Mouse (Mus musculus): ENCODE data around the gene Slc12a3.
"Not testable (repeated sequence)": the region's sequence is repeated elsewhere in the genome, so short reads cannot be mapped to it uniquely, and the experiment has no call there.

Slc12a3 gene

GRCm38 (mm10) chr8:94399361-94399953 lies 70.5 kb downstream of the Slc12a3 start:
- no peak for DNase-seq (ENCODE audit: low read depth, low spot score)

- DNase-seq (ENCODE audit: low read depth, low spot score), result not testable (repeated sequence)
Observed at GRCm38 (mm10) chr8:94399957-94400356, 71.0 kb downstream of the Slc12a3 start.

DNA sequence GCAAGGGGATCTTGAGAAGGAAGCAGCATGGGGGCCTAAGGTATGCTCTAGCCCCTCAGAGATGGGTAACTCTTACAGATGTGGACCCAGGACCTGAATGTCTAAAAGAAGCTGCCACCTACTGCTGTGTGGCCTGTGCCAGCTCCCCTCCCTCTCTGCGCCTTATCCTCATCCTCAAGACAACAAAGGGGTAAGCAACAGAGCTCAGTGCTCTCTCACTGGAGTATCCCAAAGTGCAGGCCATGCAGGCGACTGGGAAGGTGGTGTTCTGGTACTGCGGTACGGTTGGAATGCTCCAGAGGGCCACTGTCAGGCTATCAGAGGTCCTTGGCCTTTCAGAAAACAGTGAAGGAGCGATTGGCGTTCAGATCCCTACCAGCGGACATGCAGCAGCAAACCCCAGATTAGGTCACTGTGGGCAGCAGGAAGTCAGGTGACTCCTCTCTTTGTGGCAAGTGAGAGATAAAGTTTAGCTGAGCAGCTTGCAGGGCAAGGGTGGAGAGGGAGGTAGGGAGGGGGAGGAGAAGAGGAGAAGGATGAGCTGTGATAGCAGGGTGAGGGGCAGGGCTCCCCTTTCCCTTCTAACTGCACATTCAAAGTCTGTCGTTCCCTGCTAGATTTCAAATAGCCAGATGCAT lies 79.6 kb downstream of the Slc12a3 start:
- no peak for DNase-seq (ENCODE audit: low read depth, low spot score)

- DNase-seq (ENCODE audit: low read depth, low spot score), result no peak
Observed at GRCm38 (mm10) chr8:94409523-94409922, 80.5 kb downstream of the Slc12a3 start.

GRCm38 (mm10) chr8:94412518-94412917 lies 83.5 kb downstream of the Slc12a3 start:
- DNase-seq (ENCODE audit: low read depth, low spot score), result no peak

- no peak for DNase-seq (ENCODE audit: low read depth, low spot score)
Observed at GRCm38 (mm10) chr8:94413509-94413908, 84.5 kb downstream of the Slc12a3 start.

- DNase-seq (ENCODE audit: low read depth, low spot score), result no peak
Observed at GRCm38 (mm10) chr8:94415218-94415617, 86.2 kb downstream of the Slc12a3 start.

Data from embryo, embryonic 11.5 days (tissue).